Mouse (Mus musculus): Measurements from ENCODE around the gene Adgrf3. TPM values are rescaled to one million over a fixed set of nuclear protein-coding genes. Genes with fewer than 3 reads are reported as not detected.

Adgrf3 gene
- total and polyA plus RNA-seq, 3 experiments: 1.0 to 2.3 (median 2.2) TPM

Other genes starting within 250 kb of the Adgrf3 start
- 3.5 and 12.9 TPM in 2 replicates for gene Il6, start 192.6 kb downstream of the Adgrf3 start, total RNA-seq (2012; rRNA removed)
- 1.2 TPM in 2 replicates for gene Il6, start 192.6 kb downstream of the Adgrf3 start, total RNA-seq (2014; rRNA removed)
- gene Il6, start 192.6 kb downstream of the Adgrf3 start, polyA plus RNA-seq (2012; ENCODE audit: insufficient read length, low read depth): not detected in 2 replicates
- 153 and 174 TPM in 2 replicates for gene Tyms, start 132.1 kb downstream of the Adgrf3 start, total RNA-seq (2012; rRNA removed)
- gene Tyms, start 132.1 kb downstream of the Adgrf3 start, total RNA-seq (2014; rRNA removed): 260 and 306 TPM in 2 replicates
- gene Tyms, start 132.1 kb downstream of the Adgrf3 start, polyA plus RNA-seq (2012; ENCODE audit: insufficient read length, low read depth): 193 and 211 TPM in 2 replicates
- gene Garem2, start 100.6 kb downstream of the Adgrf3 start, total RNA-seq (2012; rRNA removed): 0.13 and 0.21 TPM in 2 replicates
- not detected in 2 replicates for gene Garem2, start 100.6 kb downstream of the Adgrf3 start, total RNA-seq (2014; rRNA removed)
- not detected in 2 replicates for gene Garem2, start 100.6 kb downstream of the Adgrf3 start, polyA plus RNA-seq (2012; ENCODE audit: insufficient read length, low read depth)
- not detected in 2 replicates for gene 3110082J24Rik, start 99.6 kb downstream of the Adgrf3 start, total RNA-seq (2012; rRNA removed)
- gene 3110082J24Rik, start 99.6 kb downstream of the Adgrf3 start, total RNA-seq (2014; rRNA removed): not detected in 2 replicates
- not detected in 2 replicates for gene 3110082J24Rik, start 99.6 kb downstream of the Adgrf3 start, polyA plus RNA-seq (2012; ENCODE audit: insufficient read length, low read depth)
- 73.6 and 76.0 TPM in 2 replicates for gene Hadha, start 50.6 kb downstream of the Adgrf3 start, total RNA-seq (2012; rRNA removed)
- gene Hadha, start 50.6 kb downstream of the Adgrf3 start, total RNA-seq (2014; rRNA removed): 82.8 and 83.0 TPM in 2 replicates
- gene Hadha, start 50.6 kb downstream of the Adgrf3 start, polyA plus RNA-seq (2012; ENCODE audit: insufficient read length, low read depth): 117 and 132 TPM in 2 replicates
- gene Hadhb, start 50.5 kb downstream of the Adgrf3 start, total RNA-seq (2012; rRNA removed): 78.3 and 81.4 TPM in 2 replicates
- 118 and 125 TPM in 2 replicates for gene Hadhb, start 50.5 kb downstream of the Adgrf3 start, total RNA-seq (2014; rRNA removed)
- gene Hadhb, start 50.5 kb downstream of the Adgrf3 start, polyA plus RNA-seq (2012; ENCODE audit: insufficient read length, low read depth): 69.5 and 77.9 TPM in 2 replicates
- 36.1 and 39.8 TPM in 2 replicates for gene Selenoi, start 26.9 kb upstream of the Adgrf3 start, total RNA-seq (2012; rRNA removed)
- 45.7 and 51.3 TPM in 2 replicates for gene Selenoi, start 26.9 kb upstream of the Adgrf3 start, total RNA-seq (2014; rRNA removed)
- 21.0 and 27.0 TPM in 2 replicates for gene Selenoi, start 26.9 kb upstream of the Adgrf3 start, polyA plus RNA-seq (2012; ENCODE audit: insufficient read length, low read depth)
- gene Drc1, start 75.7 kb upstream of the Adgrf3 start, total RNA-seq (2012; rRNA removed): 0.04 TPM in 1 of 2 replicates, not detected in the other
- gene Drc1, start 75.7 kb upstream of the Adgrf3 start, total RNA-seq (2014; rRNA removed): not detected in 2 replicates
- not detected in 2 replicates for gene Drc1, start 75.7 kb upstream of the Adgrf3 start, polyA plus RNA-seq (2012; ENCODE audit: insufficient read length, low read depth)